Mouse (Mus musculus): Measurements from ENCODE around the gene Efcab10. TPM values are rescaled to one million over a fixed set of nuclear protein-coding genes. Genes with fewer than 3 reads are reported as not detected.

Efcab10 gene
- polyA plus RNA-seq, 1 experiment from 2014 or later: 3.0 TPM

- H3K4me3 ChIP-seq: no peak overlapping the region
- 20% methylated on average over 22 of the region's 22 CpGs for WGBS
- no peaks in the 10 kb centered on the region for H3K9me3 ChIP-seq
- no peak overlapping the region for H3K27ac ChIP-seq (replicated peaks)
- ATAC-seq (ENCODE audit: low read depth): peak; percentile 82
- no peaks in the 10 kb centered on the region for H3K36me3 ChIP-seq
- H3K27me3 ChIP-seq: 0 out of 2 replicates have a peak, but pooled peaks cover 7% of the 10 kb centered on the region
- H3K4me1 ChIP-seq (replicated peaks): peaks cover 5% of the 10 kb centered on the region
- H3K4me2 ChIP-seq: peak overlapping the region; percentile 43
- no peak overlapping the region for H3K9ac ChIP-seq
Observed at GRCm38 (mm10) chr12:33379624-33380445, 14.8 kb upstream of the Efcab10 start.

- ATAC-seq (ENCODE audit: low read depth): 0 out of 2 replicates have a peak, but pooled peaks have one; percentile 47
- WGBS: 12% methylated on average over 5 of the region's 5 CpGs
Observed at GRCm38 (mm10) chr12:33388842-33389241, 5.8 kb upstream of the Efcab10 start.

DNA sequence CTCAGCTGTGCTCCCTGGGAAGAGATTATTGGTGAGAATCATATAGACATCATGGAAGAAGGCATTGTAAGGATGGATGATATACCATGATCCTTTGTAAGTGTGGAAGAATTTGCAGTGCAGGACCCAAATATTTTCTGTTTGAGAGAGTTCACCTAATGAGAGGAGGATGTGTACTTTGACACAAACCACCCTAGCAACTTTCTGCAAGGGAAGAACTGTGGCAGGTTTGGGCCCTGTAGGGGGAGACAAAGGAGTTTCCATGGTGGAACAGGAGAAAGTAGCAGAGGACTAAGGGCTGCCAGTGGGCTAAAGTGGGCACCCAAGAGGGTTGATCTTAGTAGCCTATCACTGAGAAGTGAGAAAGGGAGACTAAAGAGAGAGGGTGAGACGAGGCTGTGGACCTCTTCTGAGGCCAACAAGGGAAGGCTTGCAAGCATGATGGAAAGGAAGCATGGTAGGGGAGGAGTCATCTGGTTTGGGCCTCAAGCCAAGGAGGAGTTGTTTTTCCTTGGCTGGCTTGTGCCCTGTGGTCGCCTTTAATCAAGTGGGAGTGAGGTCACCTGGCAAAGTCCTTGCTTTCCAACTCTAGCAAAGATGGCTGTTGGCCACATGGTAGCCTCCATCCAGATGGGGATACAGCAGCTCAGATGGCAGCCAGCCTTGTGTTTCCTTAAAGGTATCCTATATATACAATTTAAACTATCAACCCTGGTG, 3.7 kb upstream of the Efcab10 start:
- no peak for ATAC-seq (ENCODE audit: low read depth)
- WGBS: 72% methylated on average over 2 of the region's 2 CpGs
- no peaks in the 10 kb centered on the region for H3K36me3 ChIP-seq
- H3K27ac ChIP-seq (replicated peaks): no peak overlapping the region
- H3K9ac ChIP-seq: no peak overlapping the region
- no peaks in the 10 kb centered on the region for H3K9me3 ChIP-seq
- H3K27me3 ChIP-seq: peaks cover 26% of the 10 kb centered on the region
- no peak overlapping the region for H3K4me3 ChIP-seq
- H3K4me1 ChIP-seq (replicated peaks): peaks cover 14% of the 10 kb centered on the region
- no peak overlapping the region for H3K4me2 ChIP-seq

More at GRCm38 (mm10) chr12:33388842-33389241, 5.8 kb upstream of the Efcab10 start:
- no peaks in the 10 kb centered on the region for H3K36me3 ChIP-seq
- no peaks in the 10 kb centered on the region for H3K9me3 ChIP-seq
- H3K27me3 ChIP-seq: peaks cover 27% of the 10 kb centered on the region
- peaks cover 6% of the 10 kb centered on the region for H3K4me1 ChIP-seq (replicated peaks)
- no peak overlapping the region for H3K9ac ChIP-seq
- H3K4me2 ChIP-seq: no peak overlapping the region
- no peak overlapping the region for H3K27ac ChIP-seq (replicated peaks)
- no peak overlapping the region for H3K4me3 ChIP-seq

GRCm38 (mm10) chr12:33403265-33403693, 8.6 kb downstream of the Efcab10 start:
- no peak for ATAC-seq (ENCODE audit: low read depth)
- Histone ChIP-seq H3K4me3 (no peak overlapping the region), H3K4me2 (no peak overlapping the region), H3K27me3 (no peaks in the 10 kb centered on the region), H3K27ac (replicated peaks) (no peak overlapping the region), H3K36me3 (no peaks in the 10 kb centered on the region), H3K4me1 (replicated peaks) (peaks cover 14% of the 10 kb centered on the region), H3K9ac (no peak overlapping the region), H3K9me3 (no peaks in the 10 kb centered on the region)
- 73% methylated on average over 7 of the region's 7 CpGs for WGBS

DNA sequence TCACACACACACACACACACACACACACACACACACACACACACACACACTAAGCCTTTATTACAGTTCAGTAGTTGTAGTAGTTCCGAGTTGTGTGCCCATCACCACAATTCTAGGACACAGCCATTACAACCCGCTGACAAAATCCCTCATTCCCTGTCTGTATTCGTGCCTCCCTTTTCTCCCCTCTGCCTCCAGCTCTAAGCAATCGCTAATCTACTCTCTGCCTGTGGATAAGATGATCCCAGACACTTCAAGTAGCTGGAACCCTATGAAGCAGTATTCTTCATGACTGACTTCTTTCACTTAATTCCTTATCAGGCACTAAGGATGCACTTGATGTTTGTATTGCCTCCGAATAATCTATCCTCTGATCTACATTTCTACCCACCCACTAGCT, 10.3 kb downstream of the Efcab10 start:
- Histone ChIP-seq H3K27ac (replicated peaks) (peak overlapping the region; percentile 46), H3K9ac (no peak overlapping the region), H3K27me3 (no peaks in the 10 kb centered on the region), H3K4me2 (no peak overlapping the region), H3K4me3 (no peak overlapping the region), H3K36me3 (no peaks in the 10 kb centered on the region), H3K4me1 (replicated peaks) (peaks cover 14% of the 10 kb centered on the region), H3K9me3 (no peaks in the 10 kb centered on the region)
- WGBS: 67% methylated on average over 5 of the region's 5 CpGs
- ATAC-seq (ENCODE audit: low read depth): peak; percentile 11; the same call in 1 of the 2 replicates

- Histone ChIP-seq H3K9me3 (no peaks in the 10 kb centered on the region), H3K4me1 (replicated peaks) (peaks cover 14% of the 10 kb centered on the region), H3K27me3 (no peaks in the 10 kb centered on the region), H3K27ac (replicated peaks) (peak overlapping the region; percentile 46), H3K4me2 (no peak overlapping the region), H3K4me3 (no peak overlapping the region), H3K9ac (no peak overlapping the region), H3K36me3 (no peaks in the 10 kb centered on the region)
- peak; percentile 79 for ATAC-seq (ENCODE audit: low read depth)
- 35% methylated on average over 6 of the region's 6 CpGs for WGBS
Observed at GRCm38 (mm10) chr12:33405398-33406026, 10.9 kb downstream of the Efcab10 start.

- Histone ChIP-seq H3K36me3 (no peaks in the 10 kb centered on the region), H3K27me3 (no peaks in the 10 kb centered on the region), H3K4me1 (replicated peaks) (no peaks in the 10 kb centered on the region), H3K9me3 (no peaks in the 10 kb centered on the region), H3K4me3 (no peak overlapping the region), H3K27ac (replicated peaks) (no peak overlapping the region), H3K4me2 (no peak overlapping the region), H3K9ac (no peak overlapping the region)
- 51% methylated on average over 6 of the region's 6 CpGs for WGBS
- ATAC-seq (ENCODE audit: low read depth): no peak
Observed at GRCm38 (mm10) chr12:33411580-33412151, 17.0 kb downstream of the Efcab10 start.

GRCm38 (mm10) chr12:33424329-33424728, 29.7 kb downstream of the Efcab10 start:
- Histone ChIP-seq H3K4me1 (replicated peaks) (no peaks in the 10 kb centered on the region), H3K4me2 (no peak overlapping the region), H3K36me3 (no peaks in the 10 kb centered on the region), H3K27me3 (no peaks in the 10 kb centered on the region; the same call in 1 of the 2 replicates), H3K4me3 (no peak overlapping the region), H3K27ac (replicated peaks) (no peak overlapping the region), H3K9me3 (no peaks in the 10 kb centered on the region), H3K9ac (no peak overlapping the region)
- 41% methylated on average over 3 of the region's 3 CpGs for WGBS
- ATAC-seq (ENCODE audit: low read depth): no peak

- Histone ChIP-seq H3K9me3 (no peaks in the 10 kb centered on the region), H3K4me3 (no peak overlapping the region), H3K4me2 (no peak overlapping the region), H3K9ac (no peak overlapping the region), H3K27me3 (no peaks in the 10 kb centered on the region; the same call in 1 of the 2 replicates), H3K27ac (replicated peaks) (no peak overlapping the region), H3K4me1 (replicated peaks) (peaks cover 7% of the 10 kb centered on the region), H3K36me3 (no peaks in the 10 kb centered on the region)
- no peak for ATAC-seq (ENCODE audit: low read depth)
- WGBS: 29% methylated on average over 3 of the region's 3 CpGs
Observed at GRCm38 (mm10) chr12:33427293-33427692, 32.6 kb downstream of the Efcab10 start.

GRCm38 (mm10) chr12:33427726-33428125, 33.1 kb downstream of the Efcab10 start:
- 77% methylated on average over 2 of the region's 2 CpGs for WGBS
- H3K27me3 ChIP-seq: no peaks in the 10 kb centered on the region; the same call in 1 of the 2 replicates

GRCm38 (mm10) chr12:33429387-33430160, 34.9 kb downstream of the Efcab10 start, which contains the start of gene Twistnb:
Twistnb (plus strand) TSS chr12:33429635.
- peak within 1 kb of the TSS; percentile 82 for H3K27ac ChIP-seq (replicated peaks)
- ATAC-seq (ENCODE audit: low read depth): peak; percentile 97
- peak within 1 kb of the TSS; percentile 74 for H3K4me2 ChIP-seq
- under 1% methylated on average over 66 of the region's 66 CpGs for WGBS
- peak within 1 kb of the TSS; percentile 99 for H3K4me3 ChIP-seq
- peak within 1 kb of the TSS; percentile 87 for H3K9ac ChIP-seq
- peaks cover 7% of the 10 kb centered on the region for H3K4me1 ChIP-seq (replicated peaks)
- no peaks in the 10 kb centered on the region for H3K36me3 ChIP-seq
- H3K27me3 ChIP-seq: no peaks in the 10 kb centered on the region
- H3K9me3 ChIP-seq: no peaks in the 10 kb centered on the region

More at GRCm38 (mm10) chr12:33427726-33428125, 33.1 kb downstream of the Efcab10 start:
- no peak overlapping the region for H3K9ac ChIP-seq
- no peak overlapping the region for H3K27ac ChIP-seq (replicated peaks)
- no peak overlapping the region for H3K4me2 ChIP-seq
- no peak for ATAC-seq (ENCODE audit: low read depth)
- H3K36me3 ChIP-seq: no peaks in the 10 kb centered on the region
- H3K4me3 ChIP-seq: no peak overlapping the region
- H3K9me3 ChIP-seq: no peaks in the 10 kb centered on the region
- peaks cover 7% of the 10 kb centered on the region for H3K4me1 ChIP-seq (replicated peaks)

Data from neural tube, embryonic 13.5 days (tissue).